Mouse (Mus musculus): Measurements from ENCODE around the gene Cttnbp2nl. TPM values are rescaled to one million over a fixed set of nuclear protein-coding genes. Genes with fewer than 3 reads are reported as not detected.
A peak's percentile ranks its signal among the peaks of the same experiment; 100 is the strongest.

The Cttnbp2nl gene
- total and polyA plus RNA-seq, 2 experiments from 2014 or later: 34.1 to 45.7 TPM

DNA sequence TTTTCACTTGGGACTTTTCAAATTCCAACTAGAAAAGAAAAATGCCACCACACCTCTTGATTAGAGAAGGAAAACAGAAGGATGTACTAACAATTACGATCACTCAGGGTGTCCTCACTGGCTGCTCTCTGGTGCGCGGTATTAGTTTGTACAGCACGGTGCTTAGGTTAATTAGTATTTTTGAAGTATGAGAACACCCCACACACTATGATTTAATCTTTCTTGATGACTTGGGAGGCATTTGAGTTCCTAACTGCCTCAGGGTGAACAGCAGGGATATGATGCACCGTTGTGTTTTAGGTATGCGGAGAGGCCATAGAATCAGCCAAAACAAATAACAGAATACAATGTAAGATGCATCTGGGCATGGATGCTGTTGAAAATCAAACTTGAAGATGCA lies 46.8 kb downstream of the Cttnbp2nl start:
- H3K9me3 ChIP-seq (ENCODE audit: low read length): no peaks in the 10 kb centered on the region
- no peak overlapping the region for H3K4me3 ChIP-seq (ENCODE audit: low read depth, low read length)
- no peaks in the 10 kb centered on the region for H3K27me3 ChIP-seq (ENCODE audit: insufficient read depth, low read length)
- H3K4me1 ChIP-seq (ENCODE audit: insufficient read depth, low read length): no peaks in the 10 kb centered on the region
- 84% methylated on average over 6 of the region's 6 CpGs for WGBS
- H3K27ac ChIP-seq (ENCODE audit: low read depth, low read length): no peak overlapping the region
- no peak for DNase-seq (ENCODE audit: low spot score)
- peaks cover 54% of the 10 kb centered on the region for H3K36me3 ChIP-seq (ENCODE audit: insufficient read depth, low read length)
- H3K4me2 ChIP-seq (ENCODE audit: low read depth, low read length, poor library complexity, severe bottlenecking): no peak overlapping the region
- no peak for TF ChIP-seq CTCF (IDR thresholded peaks at IDR 0.05)
- no peak overlapping the region for H3K9ac ChIP-seq (replicated peaks; ENCODE audit: low read length, poor library complexity, severe bottlenecking)
- no peak for ATAC-seq (ENCODE audit: low FRiP score)

DNA sequence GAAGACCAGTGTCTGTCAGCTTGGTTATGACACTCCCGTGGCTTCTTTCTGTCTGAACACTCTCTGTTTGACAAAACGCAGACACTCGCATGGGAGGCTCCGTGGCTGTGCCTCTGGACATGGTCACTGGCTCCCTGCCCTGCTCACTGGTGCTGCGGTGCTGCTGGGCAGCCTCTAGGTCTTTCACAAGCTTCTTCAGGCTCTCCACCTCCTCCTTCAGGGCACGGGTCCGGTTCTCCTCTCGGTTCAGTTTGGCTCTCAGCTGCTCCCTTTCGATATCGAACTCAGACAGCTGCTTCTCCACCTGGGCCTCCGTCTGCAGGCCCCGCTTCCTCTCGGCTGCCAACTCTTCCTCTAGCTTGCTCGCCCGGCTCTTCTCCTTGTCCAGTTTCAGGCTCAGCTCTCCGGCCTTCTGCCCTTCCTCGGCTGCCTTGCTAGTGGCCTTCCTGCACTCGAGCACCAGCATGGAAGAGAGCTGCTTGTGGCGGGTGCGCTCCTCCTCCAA lies 47.3 kb downstream of the Cttnbp2nl start:
- H3K36me3 ChIP-seq (ENCODE audit: insufficient read depth, low read length): peaks cover 52% of the 10 kb centered on the region
- TF ChIP-seq CTCF (IDR thresholded peaks at IDR 0.05): no peak
- WGBS: 92% methylated on average over 20 of the region's 20 CpGs

DNA sequence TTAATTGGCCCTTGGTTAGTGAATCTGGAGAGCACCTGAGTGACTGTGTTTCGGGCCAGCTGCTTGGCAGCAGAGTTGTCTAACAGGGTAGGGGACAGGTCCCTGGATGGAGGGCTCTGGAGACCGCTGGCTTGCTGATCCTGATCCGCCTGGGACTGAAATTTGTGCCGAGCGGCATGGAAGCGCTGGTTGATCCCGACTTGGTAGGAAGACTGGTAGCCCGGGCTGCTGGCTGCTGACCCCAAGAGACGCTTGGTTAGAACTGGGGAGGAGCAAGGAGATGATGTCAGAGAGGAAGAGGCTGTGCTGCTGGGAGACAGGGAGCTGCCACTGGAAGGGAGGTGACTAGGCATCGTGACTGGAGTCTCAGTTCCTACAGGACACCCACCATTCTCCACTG lies 47.9 kb downstream of the Cttnbp2nl start:
- H3K9ac ChIP-seq (replicated peaks; ENCODE audit: low read length, poor library complexity, severe bottlenecking): no peak overlapping the region
- no peak overlapping the region for H3K4me2 ChIP-seq (ENCODE audit: low read depth, low read length, poor library complexity, severe bottlenecking)
- no peaks in the 10 kb centered on the region for H3K27me3 ChIP-seq (ENCODE audit: insufficient read depth, low read length)
- 82% methylated on average over 10 of the region's 10 CpGs for WGBS
- TF ChIP-seq CTCF (IDR thresholded peaks at IDR 0.05): no peak
- H3K4me3 ChIP-seq (ENCODE audit: low read depth, low read length): no peak overlapping the region
- ATAC-seq (ENCODE audit: low FRiP score) (no peak), DNase-seq (ENCODE audit: low spot score) (no peak)
- H3K36me3 ChIP-seq (ENCODE audit: insufficient read depth, low read length): peaks cover 46% of the 10 kb centered on the region
- no peaks in the 10 kb centered on the region for H3K9me3 ChIP-seq (ENCODE audit: low read length)
- H3K27ac ChIP-seq (ENCODE audit: low read depth, low read length): no peak overlapping the region
- no peaks in the 10 kb centered on the region for H3K4me1 ChIP-seq (ENCODE audit: insufficient read depth, low read length)

More for the DNA sequence above, 47.3 kb downstream of the Cttnbp2nl start:
- ATAC-seq (ENCODE audit: low FRiP score) (no peak), DNase-seq (ENCODE audit: low spot score) (no peak)
- Histone ChIP-seq H3K4me3 (ENCODE audit: low read depth, low read length) (no peak overlapping the region), H3K9ac (replicated peaks; ENCODE audit: low read length, poor library complexity, severe bottlenecking) (no peak overlapping the region), H3K4me2 (ENCODE audit: low read depth, low read length, poor library complexity, severe bottlenecking) (no peak overlapping the region), H3K27me3 (ENCODE audit: insufficient read depth, low read length) (no peaks in the 10 kb centered on the region), H3K9me3 (ENCODE audit: low read length) (no peaks in the 10 kb centered on the region), H3K4me1 (ENCODE audit: insufficient read depth, low read length) (no peaks in the 10 kb centered on the region), H3K27ac (ENCODE audit: low read depth, low read length) (no peak overlapping the region)

DNA sequence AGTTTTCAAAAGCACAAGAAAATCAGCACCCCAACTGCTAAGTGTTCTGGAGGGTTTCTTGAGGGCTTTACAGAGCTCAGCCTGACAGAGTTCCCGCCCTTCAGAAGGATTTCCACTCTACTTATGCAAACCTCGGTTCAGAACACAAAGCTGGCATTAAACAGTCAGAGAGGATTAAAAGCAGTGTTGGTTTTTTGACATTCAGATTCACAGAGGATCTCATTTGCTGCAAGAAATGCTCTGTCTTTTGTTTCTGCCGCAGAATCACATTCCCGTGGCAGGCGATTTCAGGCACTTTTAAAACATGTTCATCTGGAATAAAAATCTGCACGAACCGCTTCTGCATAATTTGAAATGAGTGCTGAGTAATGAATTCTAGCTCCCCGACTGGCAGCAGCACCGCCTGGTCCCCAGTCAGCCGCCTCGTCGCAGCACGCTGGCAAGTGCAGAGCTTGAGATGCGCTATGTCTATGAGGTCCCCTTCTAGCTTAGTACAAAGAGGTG lies 48.9 kb downstream of the Cttnbp2nl start:
- no peak overlapping the region for H3K9ac ChIP-seq (replicated peaks; ENCODE audit: low read length, poor library complexity, severe bottlenecking)
- no peaks in the 10 kb centered on the region for H3K27me3 ChIP-seq (ENCODE audit: insufficient read depth, low read length)
- no peak for TF ChIP-seq CTCF (IDR thresholded peaks at IDR 0.05)
- WGBS: 16% methylated on average over 14 of the region's 14 CpGs
- no peaks in the 10 kb centered on the region for H3K4me1 ChIP-seq (ENCODE audit: insufficient read depth, low read length)
- H3K9me3 ChIP-seq (ENCODE audit: low read length): no peaks in the 10 kb centered on the region
- H3K36me3 ChIP-seq (ENCODE audit: insufficient read depth, low read length): peaks cover 40% of the 10 kb centered on the region
- no peak overlapping the region for H3K4me3 ChIP-seq (ENCODE audit: low read depth, low read length)
- no peak overlapping the region for H3K4me2 ChIP-seq (ENCODE audit: low read depth, low read length, poor library complexity, severe bottlenecking)
- peak overlapping the region; percentile 26; the same call in 1 of the 2 replicates for H3K27ac ChIP-seq (ENCODE audit: low read depth, low read length)
- peak; percentile 24 for DNase-seq (ENCODE audit: low spot score)
- peak; percentile 56 for ATAC-seq (ENCODE audit: low FRiP score)

DNA sequence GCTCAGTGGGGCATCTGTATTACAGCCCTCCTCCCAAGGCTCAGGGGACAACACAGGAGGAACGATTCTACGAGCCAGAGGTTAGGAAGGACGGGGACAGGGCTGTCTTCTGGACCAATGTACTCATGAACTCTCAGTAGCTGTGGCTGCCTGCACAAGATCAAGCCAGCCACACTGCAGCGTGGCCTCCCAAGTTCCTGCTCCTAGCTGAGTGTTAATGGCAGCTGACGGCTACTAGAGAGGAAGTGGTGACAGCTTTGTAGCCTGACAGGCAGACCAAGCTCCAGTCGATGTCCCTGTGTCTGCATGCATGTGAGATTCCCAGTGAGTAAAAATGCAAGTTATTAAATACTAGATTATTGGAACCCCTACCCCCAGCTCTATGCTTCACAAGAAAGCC lies 51.6 kb downstream of the Cttnbp2nl start:
- H3K27me3 ChIP-seq (ENCODE audit: insufficient read depth, low read length): no peaks in the 10 kb centered on the region
- H3K4me3 ChIP-seq (ENCODE audit: low read depth, low read length): no peak overlapping the region
- peaks cover 23% of the 10 kb centered on the region for H3K36me3 ChIP-seq (ENCODE audit: insufficient read depth, low read length)
- WGBS: 52% methylated on average over 6 of the region's 6 CpGs
- H3K9me3 ChIP-seq (ENCODE audit: low read length): no peaks in the 10 kb centered on the region
- H3K4me1 ChIP-seq (ENCODE audit: insufficient read depth, low read length): no peaks in the 10 kb centered on the region
- H3K27ac ChIP-seq (ENCODE audit: low read depth, low read length): no peak overlapping the region
- DNase-seq (ENCODE audit: low spot score): no peak
- ATAC-seq (ENCODE audit: low FRiP score): no peak
- no peak for TF ChIP-seq CTCF (IDR thresholded peaks at IDR 0.05)
- H3K9ac ChIP-seq (replicated peaks; ENCODE audit: low read length, poor library complexity, severe bottlenecking): no peak overlapping the region
- H3K4me2 ChIP-seq (ENCODE audit: low read depth, low read length, poor library complexity, severe bottlenecking): no peak overlapping the region

DNA sequence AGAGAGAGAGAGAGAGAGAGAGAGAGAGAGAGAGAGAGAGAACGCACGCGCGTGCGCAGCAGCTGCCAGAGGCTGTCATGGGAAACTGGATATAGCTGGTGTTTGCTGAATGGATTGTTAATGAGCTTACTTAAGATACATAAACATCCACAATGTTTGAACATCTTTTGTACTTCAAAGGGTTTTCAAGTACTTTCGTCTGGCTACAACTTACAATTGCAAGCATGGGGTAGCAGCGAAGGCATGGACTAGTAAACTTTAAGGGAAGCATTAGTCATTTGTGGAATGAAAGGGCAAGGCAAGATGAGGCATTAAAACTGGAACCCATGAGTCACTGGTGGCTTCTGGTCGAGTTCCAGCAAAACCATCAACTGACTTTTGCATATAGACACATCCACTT lies 52.4 kb downstream of the Cttnbp2nl start:
- Histone ChIP-seq H3K4me2 (ENCODE audit: low read depth, low read length, poor library complexity, severe bottlenecking) (no peak overlapping the region), H3K9ac (replicated peaks; ENCODE audit: low read length, poor library complexity, severe bottlenecking) (no peak overlapping the region), H3K9me3 (ENCODE audit: low read length) (no peaks in the 10 kb centered on the region), H3K4me3 (ENCODE audit: low read depth, low read length) (no peak overlapping the region), H3K36me3 (ENCODE audit: insufficient read depth, low read length) (peaks cover 17% of the 10 kb centered on the region), H3K4me1 (ENCODE audit: insufficient read depth, low read length) (no peaks in the 10 kb centered on the region), H3K27ac (ENCODE audit: low read depth, low read length) (no peak overlapping the region), H3K27me3 (ENCODE audit: insufficient read depth, low read length) (no peaks in the 10 kb centered on the region)
- TF ChIP-seq CTCF (IDR thresholded peaks at IDR 0.05): no peak
- DNase-seq (ENCODE audit: low spot score) (no peak), ATAC-seq (ENCODE audit: low FRiP score) (no peak)
- 78% methylated on average over 8 of the region's 8 CpGs for WGBS
